Mouse (Mus musculus) adrenal gland, postnatal 10 days (tissue): Measurements from ENCODE around the gene Slc7a4. TPM values are rescaled to one million over a fixed set of nuclear protein-coding genes. Genes with fewer than 3 reads are reported as not detected.
"Not testable (repeated sequence)": the region's sequence is repeated elsewhere in the genome, so short reads cannot be mapped to it uniquely, and the experiment has no call there.

Experiments
- DNase-seq: peaks from one replicate; pipeline ENCODE4 v3.0.0; 2021; ENCODE audit warnings: mixed read lengths
- long read RNA-seq, 2 experiments: library from polyadenylated mRNA; stranded (forward); transcript quantifications; one replicate each; pipeline ENCODE4 v2.0.0; 2021
- total RNA-seq, 2 experiments: library from RNA; stranded (reverse); gene quantifications; 2 replicates each; pipeline ENCODE4 v1.2.3; 2021

The Slc7a4 gene
- 1 to 10 TPM; 5.5 to 9.0 TPM for total RNA-seq
- long read RNA-seq, experiment 1, partial matches to known transcripts: 4 of 16 reads
- long read RNA-seq, experiment 1, other reads (novel, unspliced or antisense): 9 of 16 reads
- long read RNA-seq, experiment 2, transcript Slc7a4-202 (5 exons, 3,281 nt): major isoform, 6 of 16 reads
- long read RNA-seq, experiment 2, partial matches to known transcripts: 2 of 16 reads
- long read RNA-seq, experiment 2, other reads (novel, unspliced or antisense): 7 of 16 reads

- peak; percentile 15 for DNase-seq
These were observed at the start of gene Slc7a4 for GRCm38 (mm10) chr16:17583064-17583463. TSS of gene Slc7a4 (minus strand) at chr16:17583214.

- no peak for DNase-seq
These were observed 49.6 kb upstream of the Slc7a4 start for GRCm38 (mm10) chr16:17632580-17632979.

GRCm38 (mm10) chr16:17626269-17626555 lies 43.2 kb upstream of the Slc7a4 start:
- DNase-seq: no peak

- no peak for DNase-seq
These were observed 42.7 kb upstream of the Slc7a4 start for GRCm38 (mm10) chr16:17625488-17626268.

- no peak for DNase-seq
These were observed 38.9 kb upstream of the Slc7a4 start for GRCm38 (mm10) chr16:17621936-17622335.

GRCm38 (mm10) chr16:17619198-17620105 lies 36.4 kb upstream of the Slc7a4 start, which contains the start of gene Smpd4:
TSS of gene Smpd4 (plus strand) at chr16:17619354.
- DNase-seq: peak; percentile 98

GRCm38 (mm10) chr16:17617922-17618565 lies 35.0 kb upstream of the Slc7a4 start:
- peak; percentile 50 for DNase-seq

GRCm38 (mm10) chr16:17616212-17616611 lies 33.2 kb upstream of the Slc7a4 start:
- no peak for DNase-seq

- not testable (repeated sequence) for DNase-seq
These were observed 31.7 kb upstream of the Slc7a4 start for GRCm38 (mm10) chr16:17614740-17615139.

GRCm38 (mm10) chr16:17611383-17611782 lies 28.4 kb upstream of the Slc7a4 start:
- no peak for DNase-seq

- no peak for DNase-seq
These were observed 22.7 kb upstream of the Slc7a4 start for GRCm38 (mm10) chr16:17605684-17606083.

GRCm38 (mm10) chr16:17604941-17605340 lies 21.9 kb upstream of the Slc7a4 start:
- no peak for DNase-seq

GRCm38 (mm10) chr16:17600944-17601562 lies 18.0 kb upstream of the Slc7a4 start:
- no peak for DNase-seq

- DNase-seq: no peak
These were observed 7.7 kb upstream of the Slc7a4 start for GRCm38 (mm10) chr16:17590731-17591130.

- peak; percentile 15 for DNase-seq
These were observed 1.5 kb upstream of the Slc7a4 start for GRCm38 (mm10) chr16:17584555-17584954.

- DNase-seq: no peak
These were observed 6.2 kb downstream of the Slc7a4 start for GRCm38 (mm10) chr16:17576825-17577215.

GRCm38 (mm10) chr16:17575870-17576824 lies 6.9 kb downstream of the Slc7a4 start:
- DNase-seq: peak; percentile 76

- no peak for DNase-seq
These were observed 16.8 kb downstream of the Slc7a4 start for GRCm38 (mm10) chr16:17566186-17566585.

- DNase-seq: no peak
These were observed 18.2 kb downstream of the Slc7a4 start for GRCm38 (mm10) chr16:17564771-17565170.

- DNase-seq: no peak
These were observed 18.8 kb downstream of the Slc7a4 start for GRCm38 (mm10) chr16:17564221-17564620.

GRCm38 (mm10) chr16:17563580-17563979 lies 19.4 kb downstream of the Slc7a4 start:
- DNase-seq: no peak
